Comparison of ENCODE assay signal across 33 mouse cellular contexts in genomic region chr6:23923806-23924205, GRCm38 (mm10). TPM values are rescaled to one million over a fixed set of nuclear protein-coding genes. Genes with fewer than 3 reads are reported as not detected.
DNase-seq lines count a peak whose midpoint lies in the region; ATAC-seq and TF ChIP-seq lines count a peak whose summit lies in the region.
"Had no signal": no experiment of that assay in that cellular context is flagged by ENCODE, and none has a peak within 500 bp of the region (broad histone marks: within the 10 kb centered on the region; RNA-seq: fewer than 3 reads in every experiment).

No protein-coding gene starts in this region.

- no peak overlapping the region for H3K4me2 ChIP-seq in forebrain, embryonic 11.5 days (ENCODE audit: low read depth, low read length, severe bottlenecking)
- H3K4me2 ChIP-seq in kidney, postnatal 0 days (ENCODE audit: low read length) = no peak overlapping the region
- no peak overlapping the region for H3K4me2 ChIP-seq in forebrain, embryonic 14.5 days (ENCODE audit: low read length)
- H3K4me2 ChIP-seq in lung, postnatal 0 days (replicated peaks; ENCODE audit: low read depth, low read length) = no peak overlapping the region
- H3K4me2 ChIP-seq: liver, embryonic 15.5 days; lung, embryonic 15.5 days; neural tube, embryonic 13.5 days had no signal

- no peaks in the 10 kb centered on the region for H3K4me1 ChIP-seq in forebrain, embryonic 11.5 days (replicated peaks; ENCODE audit: control insufficient read depth, insufficient read depth, low read length)
- H3K4me1 ChIP-seq in forebrain, embryonic 10.5 days = peaks cover 5% of the 10 kb centered on the region; the same call in 1 of the 2 replicates
- H3K4me1 ChIP-seq in kidney, postnatal 0 days (replicated peaks; ENCODE audit: insufficient read depth, low read length) = no peaks in the 10 kb centered on the region
- H3K4me1 ChIP-seq in forebrain, embryonic 14.5 days (ENCODE audit: control insufficient read depth, insufficient read depth, low read length) = no peaks in the 10 kb centered on the region
- H3K4me1 ChIP-seq in lung, postnatal 0 days (ENCODE audit: insufficient read depth, low read depth, low read length) = no peaks in the 10 kb centered on the region
- H3K4me1 ChIP-seq: limb, embryonic 10.5 days; liver, embryonic 15.5 days; lung, embryonic 15.5 days; neural tube, embryonic 13.5 days had no signal

- H3K36me3 ChIP-seq in forebrain, embryonic 11.5 days (ENCODE audit: control insufficient read depth, insufficient read depth, low read length) = no peaks in the 10 kb centered on the region
- H3K36me3 ChIP-seq in forebrain, embryonic 10.5 days (replicated peaks) = no peaks in the 10 kb centered on the region
- no peaks in the 10 kb centered on the region for H3K36me3 ChIP-seq in kidney, postnatal 0 days (ENCODE audit: insufficient read depth, low read length)
- no peaks in the 10 kb centered on the region for H3K36me3 ChIP-seq in forebrain, embryonic 14.5 days (ENCODE audit: control insufficient read depth, insufficient read depth, low read length)
- H3K36me3 ChIP-seq in lung, postnatal 0 days (ENCODE audit: insufficient read depth, low read length) = no peaks in the 10 kb centered on the region
- H3K36me3 ChIP-seq: G1E; heart, embryonic 10.5 days; limb, embryonic 10.5 days; liver, embryonic 15.5 days; lung, embryonic 15.5 days; neural tube, embryonic 13.5 days had no signal

- no peak for TF ChIP-seq EP300 in lung, postnatal 0 days (IDR thresholded peaks at IDR 0.05)

- no peak overlapping the region for H3K27ac ChIP-seq in forebrain, embryonic 11.5 days (ENCODE audit: low read depth, low read length)
- H3K27ac ChIP-seq in forebrain, embryonic 10.5 days = no peak overlapping the region
- no peak overlapping the region for H3K27ac ChIP-seq in kidney, postnatal 0 days
- H3K27ac ChIP-seq in forebrain, embryonic 14.5 days (ENCODE audit: low read depth, low read length) = no peak overlapping the region
- H3K27ac ChIP-seq in lung, postnatal 0 days (ENCODE audit: low read length) = no peak overlapping the region
- H3K27ac ChIP-seq: heart, embryonic 10.5 days; hindbrain, postnatal 0 days; limb, embryonic 10.5 days; liver, embryonic 15.5 days; lung, embryonic 15.5 days; macrophage; neural tube, embryonic 13.5 days had no signal

- no peaks in the 10 kb centered on the region for H3K27me3 ChIP-seq in forebrain, embryonic 11.5 days (ENCODE audit: control insufficient read depth, insufficient read depth, low read length)
- H3K27me3 ChIP-seq in forebrain, embryonic 10.5 days (ENCODE audit: poor library complexity, severe bottlenecking) = no peaks in the 10 kb centered on the region
- H3K27me3 ChIP-seq in kidney, postnatal 0 days (ENCODE audit: insufficient read depth, low read length) = no peaks in the 10 kb centered on the region
- no peaks in the 10 kb centered on the region for H3K27me3 ChIP-seq in forebrain, embryonic 14.5 days (replicated peaks; ENCODE audit: control insufficient read depth, insufficient read depth, low read length)
- no peaks in the 10 kb centered on the region for H3K27me3 ChIP-seq in lung, postnatal 0 days (replicated peaks; ENCODE audit: insufficient read depth, low read length)
- H3K27me3 ChIP-seq: liver, embryonic 15.5 days; lung, embryonic 15.5 days; neural tube, embryonic 13.5 days; Patski had no signal

- no peaks in the 10 kb centered on the region for H3K9me3 ChIP-seq in forebrain, embryonic 11.5 days (ENCODE audit: control insufficient read depth, low read length)
- H3K9me3 ChIP-seq in forebrain, embryonic 10.5 days = no peaks in the 10 kb centered on the region
- H3K9me3 ChIP-seq in kidney, postnatal 0 days (replicated peaks; ENCODE audit: low read length) = no peaks in the 10 kb centered on the region
- no peaks in the 10 kb centered on the region for H3K9me3 ChIP-seq in forebrain, embryonic 14.5 days (replicated peaks; ENCODE audit: control insufficient read depth, low read length)
- no peaks in the 10 kb centered on the region for H3K9me3 ChIP-seq in lung, postnatal 0 days (ENCODE audit: low read length)
- H3K9me3 ChIP-seq: G1E; heart, embryonic 10.5 days; limb, embryonic 10.5 days; liver, embryonic 15.5 days; lung, embryonic 15.5 days; neural tube, embryonic 13.5 days had no signal

- no peak for DNase-seq in forebrain, embryonic 11.5 days (ENCODE audit: low spot score)
- DNase-seq in forebrain, embryonic 10.5 days (ENCODE audit: extremely low spot score, low spot score) = no peak
- peak; percentile 24 for DNase-seq in kidney, postnatal 0 days (ENCODE audit: low spot score)
- DNase-seq in kidney, postnatal 25 days = no peak
- DNase-seq in forebrain, embryonic 14.5 days (ENCODE audit: low spot score) = peak; percentile 28
- DNase-seq in lung, postnatal 36 days = no peak
- DNase-seq in gastrocnemius, postnatal 4 days (ENCODE audit: low spot score in 2 of 2) = no peak
- DNase-seq in lung, postnatal 0 days (ENCODE audit: low spot score) = no peak
- DNase-seq: adrenal gland, postnatal 10 days; cerebellum, adult 8-10 months; cerebellum, postnatal 36 days; gastrocnemius, postnatal 25 days; liver; right cerebral cortex, adult 18-20 months; right cerebral cortex, postnatal 4 days had no signal

- H3K4me3 ChIP-seq in forebrain, embryonic 11.5 days (ENCODE audit: low read depth, low read length) = no peak overlapping the region
- H3K4me3 ChIP-seq in forebrain, embryonic 10.5 days = no peak overlapping the region
- no peak overlapping the region for H3K4me3 ChIP-seq in kidney, postnatal 0 days (replicated peaks; ENCODE audit: low read depth, low read length)
- no peak overlapping the region for H3K4me3 ChIP-seq in forebrain, embryonic 14.5 days (ENCODE audit: low read depth, low read length)
- H3K4me3 ChIP-seq in lung, postnatal 0 days (ENCODE audit: low read depth, low read length) = no peak overlapping the region
- H3K4me3 ChIP-seq: heart, embryonic 10.5 days; limb, embryonic 10.5 days; liver, embryonic 15.5 days; lung, embryonic 15.5 days; myocyte; neural tube, embryonic 13.5 days had no signal

- H3K9ac ChIP-seq in forebrain, embryonic 11.5 days (ENCODE audit: low read length) = no peak overlapping the region
- no peak overlapping the region for H3K9ac ChIP-seq in kidney, postnatal 0 days (ENCODE audit: low read depth, low read length)
- no peak overlapping the region for H3K9ac ChIP-seq in forebrain, embryonic 14.5 days (ENCODE audit: low read length)
- no peak overlapping the region for H3K9ac ChIP-seq in lung, postnatal 0 days (replicated peaks; ENCODE audit: low read depth)
- H3K9ac ChIP-seq: liver, embryonic 15.5 days; lung, embryonic 15.5 days; neural tube, embryonic 13.5 days had no signal

- 30% methylated on average over 2 of the region's 2 CpGs for WGBS in forebrain, embryonic 11.5 days
- WGBS in forebrain, embryonic 10.5 days = 43% methylated on average over 2 of the region's 2 CpGs
- 36% methylated on average over 2 of the region's 2 CpGs for WGBS in kidney, postnatal 0 days
- WGBS in forebrain, embryonic 14.5 days = 9% methylated on average over 2 of the region's 2 CpGs
- 64% methylated on average over 2 of the region's 2 CpGs for WGBS in lung, postnatal 0 days

- TF ChIP-seq CTCF in kidney, postnatal 0 days (IDR thresholded peaks at IDR 0.05; ENCODE audit: low read depth) = no peak
- no peak for TF ChIP-seq CTCF in lung, postnatal 0 days (IDR thresholded peaks at IDR 0.05)

- peak; percentile 78 for ATAC-seq in forebrain, embryonic 11.5 days (replicated peaks; ENCODE audit: low FRiP score)
- no peak for ATAC-seq in kidney, postnatal 0 days (replicated peaks; ENCODE audit: low FRiP score, low read depth)
- ATAC-seq in forebrain, embryonic 14.5 days = peak; percentile 65
- ATAC-seq in lung, postnatal 0 days = no peak
- ATAC-seq: hindbrain, postnatal 0 days; intestine, embryonic 16.5 days; midbrain, embryonic 16.5 days; Patski had no signal

RNA-seq across cellular contexts. Expression of gene Tas2r118, which starts 46.1 kb away (rescaled TPM):
- polyA plus RNA-seq in forebrain, embryonic 11.5 days (2014; fragmentation: Nextera tagmentation; extraction: Ambion mirVana) = not detected in 2 replicates
- not detected in 2 replicates for polyA plus RNA-seq in forebrain, embryonic 10.5 days (2016; fragmentation: Nextera tagmentation; extraction: Ambion mirVana)
- not detected in 2 replicates for polyA plus RNA-seq in kidney, postnatal 0 days (2015; fragmentation: Nextera tagmentation; extraction: Ambion mirVana)
- polyA plus RNA-seq in forebrain, embryonic 14.5 days (2014; fragmentation: Nextera tagmentation; extraction: Ambion mirVana) = not detected in 2 replicates
- not detected for total RNA-seq in gastrocnemius, postnatal 4 days (2021)
- polyA plus RNA-seq in lung, postnatal 0 days (2015; fragmentation: Nextera tagmentation; extraction: Ambion mirVana) = not detected in 2 replicates
- total RNA-seq: adrenal gland, postnatal 10 days; G1E; gastrocnemius, postnatal 25 days; hematopoietic stem cell, adult 5-6 weeks; hindbrain, postnatal 0 days; layer of hippocampus, adult 18-20 months; layer of hippocampus, postnatal 25 days had no signal
- polyA plus RNA-seq: G1E; heart, embryonic 10.5 days; heart, postnatal 0 days; hindbrain, postnatal 0 days; intestine, embryonic 16.5 days; kidney, embryonic 14.5 days; limb, embryonic 10.5 days; liver, embryonic 15.5 days; lung, embryonic 15.5 days; macrophage; midbrain, embryonic 16.5 days; myocyte; neural tube, embryonic 13.5 days; Patski; thymus, postnatal 0 days had no signal

Comparison
In these comparisons a context has a peak if more than half of its experiments do, and no peak if none do; other contexts are left out.
1. DNase-seq: peak in kidney, postnatal 0 days (single experiment) and forebrain, embryonic 14.5 days (single experiment); none in forebrain, embryonic 11.5 days (single experiment), forebrain, embryonic 10.5 days (single experiment), kidney, postnatal 25 days (0 of 2), lung, postnatal 36 days (single experiment), gastrocnemius, postnatal 4 days (0 of 2) and lung, postnatal 0 days (single experiment).
2. ATAC-seq: peak in forebrain, embryonic 11.5 days (single experiment) and forebrain, embryonic 14.5 days (single experiment); none in kidney, postnatal 0 days (single experiment) and lung, postnatal 0 days (single experiment).